Mouse (Mus musculus): ENCODE measurements around the gene Gng10.

The Gng10 gene

GRCm38 (mm10) chr4:59034918-59035785 is at the start of gene Gng10:
TSS of gene Gng10 (plus strand) at chr4:59035088.
- DNase-seq (ENCODE audit: low read depth, low spot score), result peak; percentile 41

- DNase-seq (ENCODE audit: low read depth, low spot score), result peak; percentile 88
Observed at GRCm38 (mm10) chr4:58985157-58985648, 49.7 kb upstream of the Gng10 start.

- DNase-seq (ENCODE audit: low read depth, low spot score), result peak; percentile 91
Observed at GRCm38 (mm10) chr4:58986540-58987190, 48.2 kb upstream of the Gng10 start, which contains the start of gene Ptgr1. TSS of gene Ptgr1 (minus strand) at chr4:58987119.

GRCm38 (mm10) chr4:58989303-58989898 is 45.5 kb upstream of the Gng10 start:
- DNase-seq (ENCODE audit: low read depth, low spot score), result no peak

- peak; percentile 57 for DNase-seq (ENCODE audit: low read depth, low spot score)
Observed at GRCm38 (mm10) chr4:58990609-58991434, 44.1 kb upstream of the Gng10 start.

GRCm38 (mm10) chr4:58992195-58992594 is 42.7 kb upstream of the Gng10 start:
- DNase-seq (ENCODE audit: low read depth, low spot score), result no peak

GRCm38 (mm10) chr4:58994762-58995161 is 40.1 kb upstream of the Gng10 start, which contains the start of gene Dnajc25:
TSS of gene Dnajc25 (plus strand) at chr4:58995062.
- peak; percentile 30 for DNase-seq (ENCODE audit: low read depth, low spot score)

GRCm38 (mm10) chr4:58995251-58995693 is 39.6 kb upstream of the Gng10 start:
- DNase-seq (ENCODE audit: low read depth, low spot score), result no peak

GRCm38 (mm10) chr4:58997081-58997480 is 37.8 kb upstream of the Gng10 start:
- DNase-seq (ENCODE audit: low read depth, low spot score), result no peak

GRCm38 (mm10) chr4:58998688-58999087 is 36.2 kb upstream of the Gng10 start:
- no peak for DNase-seq (ENCODE audit: low read depth, low spot score)

- peak; percentile 70 for DNase-seq (ENCODE audit: low read depth, low spot score)
Observed at GRCm38 (mm10) chr4:58999686-59000085, 35.2 kb upstream of the Gng10 start.

- DNase-seq (ENCODE audit: low read depth, low spot score), result peak; percentile 89
Observed at GRCm38 (mm10) chr4:59000614-59001013, 34.3 kb upstream of the Gng10 start.

GRCm38 (mm10) chr4:59002948-59003805 is 31.7 kb upstream of the Gng10 start, which contains the start of gene Gm20503:
TSS of gene Gm20503 (plus strand) at chr4:59003210.
- DNase-seq (ENCODE audit: low read depth, low spot score), result peak; percentile 88

- no peak for DNase-seq (ENCODE audit: low read depth, low spot score)
Observed at GRCm38 (mm10) chr4:59003806-59004200, 31.1 kb upstream of the Gng10 start.

- no peak for DNase-seq (ENCODE audit: low read depth, low spot score)
Observed at GRCm38 (mm10) chr4:59006211-59006610, 28.7 kb upstream of the Gng10 start.

GRCm38 (mm10) chr4:59007016-59007415 is 27.9 kb upstream of the Gng10 start:
- DNase-seq (ENCODE audit: low read depth, low spot score), result no peak

GRCm38 (mm10) chr4:59007974-59008373 is 26.9 kb upstream of the Gng10 start:
- DNase-seq (ENCODE audit: low read depth, low spot score), result no peak

GRCm38 (mm10) chr4:59009186-59009585 is 25.7 kb upstream of the Gng10 start:
- no peak for DNase-seq (ENCODE audit: low read depth, low spot score)

- no peak for DNase-seq (ENCODE audit: low read depth, low spot score)
Observed at GRCm38 (mm10) chr4:59009696-59010095, 25.2 kb upstream of the Gng10 start.

- DNase-seq (ENCODE audit: low read depth, low spot score), result no peak
Observed at GRCm38 (mm10) chr4:59011446-59011845, 23.4 kb upstream of the Gng10 start.
